Mouse (Mus musculus) limb, embryonic 14.5 days (tissue): ENCODE data around the gene Gorasp2. TPM values are rescaled to one million over a fixed set of nuclear protein-coding genes. Genes with fewer than 3 reads are reported as not detected.

ENCODE experiments used
- ATAC-seq: fragments of 200-750 bp; cut with Nextera tagmentation; 2 replicates; pipeline ENCODE4 v1.8.0; 2017; ENCODE audit warnings: low read depth, moderate number of reproducible peaks, moderate TSS enrichment; ENCODE audit not compliant: low FRiP score
- DNase-seq: peaks from one replicate; pipeline ENCODE4 v3.0.0-alpha.2; 2015; ENCODE audit warnings: low spot score
- H3K27ac ChIP-seq: fragments of 300-500 bp; sonication (generic); replicated peaks from 2 replicates; pipeline ENCODE4 v1.5.1; 2014; ENCODE audit warnings: low read depth, mild to moderate bottlenecking, low read length, moderate library complexity, mixed read lengths
- H3K27me3 ChIP-seq: fragments of 300-500 bp; sonication (generic); 2 replicates; pipeline ENCODE4 v1.6.1; 2014; ENCODE audit warnings: low read length, mixed read lengths; ENCODE audit not compliant: control insufficient read depth, insufficient read depth
- H3K36me3 ChIP-seq: fragments of 300-500 bp; sonication (generic); 2 replicates; pipeline ENCODE4 v1.6.1; 2014; ENCODE audit warnings: mild to moderate bottlenecking, low read length, moderate library complexity, mixed read lengths; ENCODE audit not compliant: control insufficient read depth, insufficient read depth
- H3K4me1 ChIP-seq: fragments of 300-500 bp; sonication (generic); 2 replicates; pipeline ENCODE4 v1.6.1; 2014; ENCODE audit warnings: antibody characterized with exemption, low read length, mixed read lengths; ENCODE audit not compliant: control insufficient read depth, insufficient read depth
- H3K4me2 ChIP-seq: fragments of 300-500 bp; sonication (generic); replicated peaks from 2 replicates; pipeline ENCODE4 v1.6.1; 2014; ENCODE audit warnings: low read depth, mild to moderate bottlenecking, low read length, moderate library complexity; ENCODE audit not compliant: severe bottlenecking
- H3K4me3 ChIP-seq: fragments of 300-500 bp; sonication (generic); replicated peaks from 2 replicates; pipeline ENCODE4 v1.5.1; 2014; ENCODE audit warnings: low read length
- H3K9ac ChIP-seq: fragments of 300-500 bp; sonication (generic); 2 replicates; pipeline ENCODE4 v1.6.1; 2014; ENCODE audit warnings: mild to moderate bottlenecking, low read depth, low read length, moderate library complexity; ENCODE audit not compliant: severe bottlenecking
- H3K9me3 ChIP-seq: fragments of 300-500 bp; sonication (generic); 2 replicates; pipeline ENCODE4 v1.6.1; 2016; ENCODE audit warnings: low read length; ENCODE audit not compliant: control insufficient read depth
- POLR2A ChIP-seq: fragments of 200-500 bp; IDR thresholded peaks from 2 replicates; pipeline ENCODE4 v1.8.0; 2012; ENCODE audit warnings: inconsistent platforms, mild to moderate bottlenecking, moderate library complexity, borderline replicate concordance; ENCODE audit not compliant: insufficient read depth, insufficient read length; ENCODE audit errors: extremely low read depth
- WGBS: fragments of 180-500 bp; shearing (Covaris S2); extraction: QIAGEN DNeasy Blood & Tissue Kit; methylation state at CpG from one replicate; pipeline ENCODE4 v1.1.7; 2014; 5-methylcytosine and 5-hydroxymethylcytosine counted together
- polyA plus RNA-seq, 2 experiments: library from polyadenylated mRNA; depleted of rRNA in 1 of 2; stranded (reverse) in 1 of 2; unstranded in 1 of 2; fragments of >200 nt; fragmentation: Nextera tagmentation in 1 of 2; extraction: Ambion mirVana in 1 of 2; gene quantifications; 2 replicates each; pipeline versions ENCODE4 v1.2.1 to v1.2.3; 2012 to 2014

Gorasp2 gene
- polyA plus RNA-seq, 2 experiments: 118 to 190 TPM

- DNase-seq (no peak), ATAC-seq (no peak)
- TF ChIP-seq POLR2A: no peak
- H3K27ac ChIP-seq: no peak overlapping the region
- H3K27me3 ChIP-seq: 0 out of 2 replicates have a peak, but pooled peaks cover 5% of the 10 kb centered on the region
- H3K9ac ChIP-seq: no peak overlapping the region
- no peak overlapping the region for H3K4me2 ChIP-seq
- 75% methylated on average over 1 of the region's 1 CpGs for WGBS
- no peak overlapping the region for H3K4me3 ChIP-seq
- 0 out of 2 replicates have a peak, but pooled peaks cover 4% of the 10 kb centered on the region for H3K9me3 ChIP-seq
- no peaks in the 10 kb centered on the region for H3K36me3 ChIP-seq
- peaks cover 11% of the 10 kb centered on the region; the same call in 1 of the 2 replicates for H3K4me1 ChIP-seq
Observed at GRCm38 (mm10) chr2:70631321-70631720, 30.1 kb upstream of the Gorasp2 start.

GRCm38 (mm10) chr2:70632412-70632811 lies 29.0 kb upstream of the Gorasp2 start:
- H3K4me2 ChIP-seq: no peak overlapping the region
- no peak for ATAC-seq
- DNase-seq: no peak
- H3K4me1 ChIP-seq: peaks cover 11% of the 10 kb centered on the region; the same call in 1 of the 2 replicates
- H3K9me3 ChIP-seq: 0 out of 2 replicates have a peak, but pooled peaks cover 4% of the 10 kb centered on the region
- no peaks in the 10 kb centered on the region for H3K36me3 ChIP-seq
- WGBS: 94% methylated on average over 1 of the region's 1 CpGs
- TF ChIP-seq POLR2A: no peak
- H3K27ac ChIP-seq: no peak overlapping the region
- no peak overlapping the region for H3K9ac ChIP-seq
- 0 out of 2 replicates have a peak, but pooled peaks cover 5% of the 10 kb centered on the region for H3K27me3 ChIP-seq
- no peak overlapping the region for H3K4me3 ChIP-seq

- WGBS: 85% methylated on average over 5 of the region's 5 CpGs
- no peak for TF ChIP-seq POLR2A
- Histone ChIP-seq H3K9ac (no peak overlapping the region), H3K36me3 (no peaks in the 10 kb centered on the region), H3K4me3 (no peak overlapping the region), H3K9me3 (0 out of 2 replicates have a peak, but pooled peaks cover 4% of the 10 kb centered on the region), H3K4me1 (peaks cover 9% of the 10 kb centered on the region; the same call in 1 of the 2 replicates), H3K4me2 (no peak overlapping the region), H3K27ac (no peak overlapping the region), H3K27me3 (0 out of 2 replicates have a peak, but pooled peaks cover 5% of the 10 kb centered on the region)
- DNase-seq (no peak), ATAC-seq (no peak)
Observed at GRCm38 (mm10) chr2:70634028-70634690, 27.2 kb upstream of the Gorasp2 start.

- TF ChIP-seq POLR2A: no peak
- ATAC-seq (no peak), DNase-seq (no peak)
- Histone ChIP-seq H3K36me3 (no peaks in the 10 kb centered on the region), H3K4me2 (no peak overlapping the region), H3K9ac (no peak overlapping the region), H3K4me1 (no peaks in the 10 kb centered on the region), H3K27me3 (no peaks in the 10 kb centered on the region), H3K27ac (no peak overlapping the region), H3K4me3 (no peak overlapping the region), H3K9me3 (no peaks in the 10 kb centered on the region)
Observed at GRCm38 (mm10) chr2:70640968-70641367, 20.4 kb upstream of the Gorasp2 start.

GRCm38 (mm10) chr2:70642971-70643565 lies 18.3 kb upstream of the Gorasp2 start:
- Histone ChIP-seq H3K27me3 (no peaks in the 10 kb centered on the region), H3K36me3 (no peaks in the 10 kb centered on the region), H3K27ac (no peak overlapping the region; the same call in 1 of the 2 replicates), H3K4me1 (no peaks in the 10 kb centered on the region), H3K9me3 (no peaks in the 10 kb centered on the region), H3K4me3 (no peak overlapping the region), H3K9ac (no peak overlapping the region), H3K4me2 (no peak overlapping the region)
- no peak for DNase-seq
- WGBS: 45% methylated on average over 16 of the region's 16 CpGs
- TF ChIP-seq POLR2A: no peak
- no peak for ATAC-seq
